Mouse (Mus musculus): ENCODE data around the gene Mrpl21. TPM values are rescaled to one million over a fixed set of nuclear protein-coding genes. Genes with fewer than 3 reads are reported as not detected.
A peak's percentile ranks its signal among the peaks of the same experiment; 100 is the strongest.

Mrpl21 gene
- total and polyA plus RNA-seq, 3 experiments, result 86.0 to 129 (median 116) TPM

DNA sequence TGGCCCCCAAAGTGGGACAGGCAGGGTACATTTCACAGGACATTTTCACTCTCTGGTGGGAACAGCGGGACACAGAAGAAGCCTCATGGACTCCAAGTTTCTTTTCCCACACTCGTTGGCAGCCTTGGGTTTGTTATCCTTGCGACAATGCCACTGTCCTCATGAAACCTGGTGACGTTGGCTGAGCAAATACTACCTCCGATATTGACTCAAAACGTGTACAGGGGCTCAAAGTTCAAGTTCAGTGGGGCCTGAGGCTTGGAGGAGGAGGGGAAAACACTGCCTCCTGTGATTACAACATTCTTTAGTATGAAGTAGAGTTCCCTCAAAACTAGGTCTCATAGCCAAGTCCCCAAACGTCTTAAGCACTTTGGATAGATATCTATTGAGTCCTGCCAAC is 37.4 kb downstream of the Mrpl21 start:
- Histone ChIP-seq H3K4me2 (ENCODE audit: insufficient read depth, low read depth, poor library complexity, severe bottlenecking) (no peak overlapping the region), H3K4me1 (ENCODE audit: control insufficient read depth in 1 of 2, insufficient read depth in 2 of 2) (peaks cover 2 to 24% of the 10 kb centered on the region in 2 experiments), H3K9ac (ENCODE audit: insufficient read depth, low read depth) (no peak overlapping the region)

DNA sequence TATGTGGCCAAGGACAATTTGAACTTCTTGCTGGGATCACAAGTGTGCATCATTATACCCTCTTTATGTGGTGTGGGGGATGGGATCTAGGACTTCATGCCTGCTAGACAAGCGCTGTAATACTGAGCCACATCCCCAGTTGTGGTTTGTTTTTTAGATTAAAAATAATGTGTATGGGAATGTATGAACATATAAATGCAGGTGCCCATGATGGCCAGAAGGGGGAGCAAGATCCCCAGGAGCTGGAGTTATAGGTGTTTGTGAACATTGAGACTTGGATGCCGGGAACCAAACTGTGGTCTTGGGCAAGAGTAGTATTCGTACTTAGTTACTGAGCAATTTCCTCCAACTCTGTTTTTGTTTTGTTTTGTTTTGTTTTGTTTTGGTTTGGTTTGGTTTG is 38.1 kb downstream of the Mrpl21 start:
- H3K4me2 ChIP-seq (ENCODE audit: insufficient read depth, low read depth, poor library complexity, severe bottlenecking), result no peak overlapping the region
- H3K9me3 ChIP-seq (replicated peaks; ENCODE audit: low read length), result peaks cover 5% of the 10 kb centered on the region
- peak; percentile 24 for DNase-seq (ENCODE audit: extremely low read depth)
- H3K9ac ChIP-seq (ENCODE audit: insufficient read depth, low read depth), result no peak overlapping the region
- H3K4me1 ChIP-seq (ENCODE audit: control insufficient read depth in 1 of 2, insufficient read depth in 2 of 2), result peaks cover 2 to 26% of the 10 kb centered on the region in 2 experiments
- in situ Hi-C loops (cut with MboI; ENCODE audit: low pct_ligation_motif_present, low pct_unique_long_range_greater_than_20kb, low sequenced_read_pairs) (no loop called here), dilution Hi-C loops (cut with MboI; ENCODE audit: extremely low pct_ligation_motif_present, extremely low pct_unique_long_range_greater_than_20kb, low sequenced_read_pairs) (no loop called here)
- no peak overlapping the region for H3K27ac ChIP-seq (ENCODE audit: insufficient read depth, low read depth)
- no peak overlapping the region for H3K4me3 ChIP-seq (replicated peaks in 1 of 3; ENCODE audit: low read depth in 2 of 3, low read length in 2 of 3, poor library complexity in 1 of 3)
- H3K79me2 ChIP-seq (replicated peaks; ENCODE audit: control insufficient read depth, extremely low read depth, insufficient read depth, poor library complexity, severe bottlenecking), result no peaks in the 10 kb centered on the region
- peaks cover 18% of the 10 kb centered on the region for H3K27me3 ChIP-seq (replicated peaks)
- no peaks in the 10 kb centered on the region for H3K36me3 ChIP-seq (replicated peaks in 1 of 2; ENCODE audit: control insufficient read depth in 1 of 2, insufficient read depth in 1 of 2, low read length in 1 of 2)
- no peak for TF ChIP-seq USF1 (IDR thresholded peaks at IDR 0.05; ENCODE audit: low read depth, low read length)
- no peak for TF ChIP-seq UBTF (IDR thresholded peaks at IDR 0.05; ENCODE audit: low read depth, low read length)
- no peak for TF ChIP-seq ZKSCAN1 (IDR thresholded peaks at IDR 0.05; ENCODE audit: borderline replicate concordance, low read depth, low read length)
- TF ChIP-seq ZMIZ1 (IDR thresholded peaks at IDR 0.05; ENCODE audit: low read depth, low read length), result no peak
- TF ChIP-seq CHD1 (IDR thresholded peaks at IDR 0.05; ENCODE audit: low read depth, low read length), result no peak
- TF ChIP-seq MAX (IDR thresholded peaks at IDR 0.05; ENCODE audit: low read length), result no peak
- TF ChIP-seq IRF4 (IDR thresholded peaks at IDR 0.05; ENCODE audit: low read depth, low read length), result no peak
- TF ChIP-seq USF2 (conservative IDR thresholded peaks at IDR 0.05; ENCODE audit: low read depth, low read length), result no peak
- no peak for TF ChIP-seq MYC (IDR thresholded peaks at IDR 0.05; ENCODE audit: low read depth, low read length)
- TF ChIP-seq CTCF (conservative IDR thresholded peaks at IDR 0.05 in 1 of 2, IDR thresholded peaks at IDR 0.05 in 1 of 2; ENCODE audit: low read depth in 2 of 2, low read length in 2 of 2), result peak; percentile 23 to 68; a peak in 2 of 4 replicates
- no peak for TF ChIP-seq NRF1 (IDR thresholded peaks at IDR 0.05; ENCODE audit: low read depth, low read length)
- no peak for TF ChIP-seq EP300 (IDR thresholded peaks at IDR 0.05; ENCODE audit: low read length)
- peak; percentile 51 for TF ChIP-seq SMC3 (IDR thresholded peaks at IDR 0.05; ENCODE audit: low read depth, low read length)
- TF ChIP-seq MAFK (IDR thresholded peaks at IDR 0.05; ENCODE audit: insufficient replicate concordance, low read length), result no peak
- TF ChIP-seq RAD21 (IDR thresholded peaks at IDR 0.05; ENCODE audit: low read depth, low read length), result peak; percentile 53
- TF ChIP-seq ETS1 (conservative IDR thresholded peaks at IDR 0.05; ENCODE audit: low read depth, low read length), result no peak

More for the DNA sequence above, 37.4 kb downstream of the Mrpl21 start:
- Histone ChIP-seq H3K36me3 (replicated peaks in 1 of 2; ENCODE audit: control insufficient read depth in 1 of 2, insufficient read depth in 1 of 2, low read length in 1 of 2) (no peaks in the 10 kb centered on the region), H3K9me3 (replicated peaks; ENCODE audit: low read length) (peaks cover 5% of the 10 kb centered on the region), H3K27me3 (replicated peaks) (peaks cover 18% of the 10 kb centered on the region), H3K4me3 (replicated peaks in 1 of 3; ENCODE audit: low read depth in 2 of 3, low read length in 2 of 3, poor library complexity in 1 of 3) (no peak overlapping the region), H3K79me2 (replicated peaks; ENCODE audit: control insufficient read depth, extremely low read depth, insufficient read depth, poor library complexity, severe bottlenecking) (no peaks in the 10 kb centered on the region), H3K27ac (ENCODE audit: insufficient read depth, low read depth) (no peak overlapping the region)
- in situ Hi-C loops (cut with MboI; ENCODE audit: low pct_ligation_motif_present, low pct_unique_long_range_greater_than_20kb, low sequenced_read_pairs) (no loop called here), dilution Hi-C loops (cut with MboI; ENCODE audit: extremely low pct_ligation_motif_present, extremely low pct_unique_long_range_greater_than_20kb, low sequenced_read_pairs) (no loop called here)
- DNase-seq (ENCODE audit: extremely low read depth), result no peak
- TF ChIP-seq EP300 (IDR thresholded peaks at IDR 0.05; ENCODE audit: low read length) (no peak), UBTF (IDR thresholded peaks at IDR 0.05; ENCODE audit: low read depth, low read length) (no peak), ZC3H11A (IDR thresholded peaks at IDR 0.05; ENCODE audit: low read depth, low read length) (no peak), GABPA (IDR thresholded peaks at IDR 0.05; ENCODE audit: insufficient replicate concordance, low read depth, low read length) (no peak), NELFE (IDR thresholded peaks at IDR 0.05; ENCODE audit: low read depth, low read length) (no peak), E2F4 (IDR thresholded peaks at IDR 0.05; ENCODE audit: insufficient replicate concordance, low read depth, low read length) (no peak), MXI1 (IDR thresholded peaks at IDR 0.05; ENCODE audit: low read depth, low read length) (no peak), CTCF (conservative IDR thresholded peaks at IDR 0.05 in 1 of 2, IDR thresholded peaks at IDR 0.05 in 1 of 2; ENCODE audit: low read depth in 2 of 2, low read length in 2 of 2) (no peak), POLR2AphosphoS2 (IDR thresholded peaks at IDR 0.05; ENCODE audit: low read depth, low read length) (no peak), POLR2A (IDR thresholded peaks at IDR 0.05; ENCODE audit: low read depth, low read length) (no peak), JUND (conservative IDR thresholded peaks at IDR 0.05; ENCODE audit: low read depth, low read length) (no peak), MAX (IDR thresholded peaks at IDR 0.05; ENCODE audit: low read length) (no peak), PAX5 (IDR thresholded peaks at IDR 0.05; ENCODE audit: low read length) (no peak), TBP (conservative IDR thresholded peaks at IDR 0.05; ENCODE audit: low read depth, low read length) (no peak), CHD1 (IDR thresholded peaks at IDR 0.05; ENCODE audit: low read depth, low read length) (no peak)
